Mouse (Mus musculus): ENCODE measurements around the gene Tmtc2.

Tmtc2 gene

DNA sequence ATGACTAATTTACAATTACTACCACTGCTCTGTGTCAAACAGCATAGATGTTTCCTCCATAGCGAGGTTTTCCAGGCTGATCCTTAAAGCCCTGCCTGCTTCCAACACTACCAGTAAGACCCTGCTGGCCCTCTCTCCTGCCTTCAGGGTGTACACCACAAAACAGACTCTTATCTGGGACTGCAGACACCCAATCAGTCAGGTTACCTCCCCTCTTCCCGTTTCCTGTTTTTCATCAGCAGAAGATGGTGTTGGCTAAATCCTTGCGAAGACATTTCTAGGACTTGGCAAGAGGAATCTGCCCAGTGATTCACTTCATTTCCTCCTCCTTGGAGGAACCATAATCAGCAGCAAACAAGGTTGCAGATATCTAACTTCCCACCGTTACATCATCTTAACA is 73.8 kb downstream of the Tmtc2 start:
- no peak for DNase-seq (ENCODE audit: low read depth, low spot score)

- DNase-seq (ENCODE audit: low read depth, low spot score) = no peak
Observed at GRCm38 (mm10) chr10:105495248-105495647, 79.0 kb downstream of the Tmtc2 start.

DNA sequence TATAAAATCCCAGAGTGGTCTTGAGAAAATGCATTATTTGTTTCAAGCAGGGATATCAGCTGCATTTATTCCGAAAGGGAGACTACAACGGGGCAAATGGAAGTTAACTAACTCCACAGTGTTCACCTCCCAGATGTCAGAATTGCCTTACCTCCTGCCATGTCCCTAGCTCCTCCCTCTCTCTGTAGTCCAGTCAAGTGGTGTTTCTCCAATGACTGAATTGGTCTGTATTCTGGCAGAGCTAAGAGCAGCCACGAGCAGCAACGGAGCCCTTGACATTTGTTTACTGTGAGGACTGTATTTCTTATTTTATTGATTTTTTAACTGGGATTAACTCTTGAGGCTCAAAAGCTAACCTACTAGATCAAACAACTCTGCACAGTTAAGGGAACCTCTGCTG is 81.8 kb downstream of the Tmtc2 start:
- no peak for DNase-seq (ENCODE audit: low read depth, low spot score)

DNA sequence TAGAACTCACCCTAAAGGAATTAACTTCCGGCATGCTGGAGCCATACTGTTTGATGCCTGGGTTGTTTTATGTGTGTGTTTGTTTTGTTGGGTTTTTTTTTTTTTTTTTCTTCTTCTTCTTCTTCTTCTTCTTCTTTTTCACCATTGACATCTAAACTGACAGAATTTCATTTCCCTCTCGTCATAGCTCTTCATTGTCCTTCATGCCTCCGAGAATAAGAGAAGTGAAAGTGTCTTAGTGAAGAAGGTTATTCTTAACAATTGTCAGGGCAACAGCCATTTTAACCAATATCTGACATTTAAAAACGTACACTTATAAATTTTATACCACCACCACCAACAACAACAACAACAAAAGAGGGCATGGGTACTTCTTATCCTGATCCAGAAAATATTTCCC is 83.5 kb downstream of the Tmtc2 start:
- no peak for DNase-seq (ENCODE audit: low read depth, low spot score)

GRCm38 (mm10) chr10:105489970-105490735 is 84.1 kb downstream of the Tmtc2 start:
- peak; percentile 73 for DNase-seq (ENCODE audit: low read depth, low spot score)

DNA sequence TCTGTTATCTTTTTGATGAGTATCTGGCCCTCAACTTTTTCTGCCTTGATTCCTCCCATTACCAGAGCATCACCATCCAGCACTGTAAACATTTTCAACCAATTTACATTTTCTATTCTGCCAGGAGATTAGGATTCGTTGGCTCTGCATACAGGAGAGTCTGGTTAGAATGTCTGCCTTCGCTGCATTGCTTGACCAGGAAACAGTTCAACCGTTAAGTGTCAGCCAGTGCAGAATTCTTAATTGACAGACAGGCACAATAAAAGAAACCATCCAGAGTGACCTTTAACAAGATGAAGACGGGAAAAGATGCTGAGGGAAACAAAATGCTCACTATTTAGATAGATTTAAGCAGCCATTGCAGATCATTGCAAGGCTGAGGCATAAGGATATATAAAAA is 87.3 kb downstream of the Tmtc2 start:
- DNase-seq (ENCODE audit: low read depth, low spot score) = no peak

DNA sequence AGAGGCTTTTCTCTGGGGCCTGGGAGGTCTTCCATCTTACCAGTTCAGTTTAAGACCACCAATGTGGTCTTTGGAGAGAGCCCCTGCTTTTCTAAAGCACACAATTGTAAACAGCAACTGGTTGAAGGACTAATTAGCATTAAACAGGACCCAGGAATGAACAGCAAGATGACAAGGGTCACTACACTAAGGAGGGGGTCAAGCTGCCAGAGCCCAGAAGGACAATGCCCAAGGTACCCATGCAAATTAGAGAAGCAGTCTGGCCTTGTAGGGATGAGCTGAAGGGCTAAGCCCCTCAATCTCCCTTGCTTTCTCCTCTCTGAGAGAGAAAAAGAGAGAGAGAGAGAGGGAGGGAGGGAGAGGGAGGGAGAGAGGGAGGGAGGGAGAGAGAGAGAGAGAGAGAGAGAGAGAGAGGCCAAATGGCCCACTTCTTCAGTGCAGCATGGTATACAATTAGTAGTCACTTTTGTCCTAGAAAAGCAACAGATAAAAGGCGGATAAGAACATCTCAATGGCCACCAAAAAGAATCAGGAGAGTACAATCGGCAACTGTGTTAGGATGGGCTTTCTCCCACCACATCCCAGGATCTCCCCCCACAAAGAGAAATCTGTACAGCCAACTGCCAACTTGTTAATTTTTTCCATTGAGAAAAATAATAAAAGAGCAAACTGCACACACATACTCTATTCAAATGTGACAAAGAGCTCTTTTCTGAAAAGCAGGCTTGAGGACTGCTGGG is 89.7 kb downstream of the Tmtc2 start:
- no peak for DNase-seq (ENCODE audit: low read depth, low spot score)

DNA sequence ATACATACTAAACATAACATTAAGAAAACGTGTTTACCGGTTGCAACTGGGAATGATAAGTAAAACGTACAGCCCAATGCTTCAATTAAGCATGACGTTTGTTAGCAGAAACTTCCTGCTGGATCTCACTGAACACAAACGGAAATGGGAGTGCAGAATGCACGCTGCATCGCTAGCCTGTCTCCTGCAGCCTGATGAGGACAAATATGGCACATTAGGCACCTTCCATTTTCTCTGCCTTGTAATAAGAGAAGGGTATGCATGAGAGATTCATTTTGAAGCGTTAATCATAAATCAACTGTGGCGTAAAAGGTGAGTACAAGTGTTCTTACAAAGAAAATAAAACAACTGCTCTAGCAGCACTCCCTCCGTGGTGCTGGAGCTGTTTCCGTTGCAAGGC is 94.5 kb downstream of the Tmtc2 start:
- DNase-seq (ENCODE audit: low read depth, low spot score) = no peak

- peak; percentile 72 for DNase-seq (ENCODE audit: low read depth, low spot score)
Observed at GRCm38 (mm10) chr10:105477623-105478238, 96.5 kb downstream of the Tmtc2 start.

GRCm38 (mm10) chr10:105474162-105474830 is 100.0 kb downstream of the Tmtc2 start:
- no peak for DNase-seq (ENCODE audit: low read depth, low spot score)

DNA sequence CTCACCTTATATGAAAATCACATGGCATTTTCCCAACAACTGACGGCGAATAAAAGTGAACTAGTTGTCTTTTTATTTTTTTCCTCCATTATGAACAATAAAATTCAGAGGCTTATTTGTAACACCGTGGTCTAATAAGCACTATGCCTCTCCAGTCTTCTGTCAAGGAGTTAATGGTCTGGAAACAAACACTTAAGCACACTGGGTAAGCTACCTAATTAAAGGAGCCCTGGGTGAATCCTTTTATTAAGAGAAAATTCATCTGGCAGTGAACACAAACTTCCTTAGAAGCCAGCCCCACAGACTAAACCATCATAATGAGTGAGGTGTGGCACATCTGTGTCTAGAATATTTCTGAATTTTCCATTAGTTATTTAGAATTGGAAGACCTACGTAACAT is 109.9 kb downstream of the Tmtc2 start:
- no peak for DNase-seq (ENCODE audit: low read depth, low spot score)

DNA sequence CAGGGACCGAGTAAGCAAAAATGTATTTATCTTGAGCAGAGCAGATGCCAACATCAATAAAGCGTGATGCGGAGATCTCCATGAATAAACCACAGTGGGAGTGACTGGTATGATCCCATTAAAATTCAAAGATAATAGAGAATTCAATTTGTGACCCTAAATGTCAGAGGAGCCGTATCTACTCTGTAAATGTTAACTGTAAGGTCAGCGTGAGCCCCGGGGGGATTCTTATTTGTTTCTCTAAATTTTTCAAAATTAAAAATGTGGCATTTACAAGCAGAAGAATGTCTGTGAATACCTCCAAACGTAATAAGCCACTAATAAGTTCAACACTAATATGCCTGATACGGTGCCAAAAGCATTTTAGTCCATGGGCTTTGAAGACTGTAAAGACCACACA is 120.8 kb downstream of the Tmtc2 start:
- DNase-seq (ENCODE audit: low read depth, low spot score) = no peak

DNA sequence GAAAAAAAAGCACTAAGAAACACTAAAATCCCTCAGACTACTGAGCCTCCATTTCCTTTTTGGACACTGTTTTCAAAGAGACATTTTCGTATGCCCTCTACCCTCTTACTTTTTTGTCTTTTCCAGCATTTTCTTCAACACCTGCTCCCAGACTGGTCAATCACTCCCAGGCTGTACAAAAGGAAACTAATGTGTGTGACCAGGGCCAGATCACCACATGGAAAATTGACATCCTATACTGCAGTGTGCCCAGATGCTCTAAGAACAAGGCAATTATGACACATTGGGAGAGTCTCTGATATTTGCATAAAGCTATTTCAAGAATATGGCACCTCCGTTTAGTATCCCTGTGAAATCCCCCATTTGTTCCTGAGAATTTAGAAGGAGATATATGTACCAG is 127.1 kb downstream of the Tmtc2 start:
- DNase-seq (ENCODE audit: low read depth, low spot score) = no peak

- DNase-seq (ENCODE audit: low read depth, low spot score) = no peak
Observed at GRCm38 (mm10) chr10:105444309-105444708, 129.9 kb downstream of the Tmtc2 start.

DNA sequence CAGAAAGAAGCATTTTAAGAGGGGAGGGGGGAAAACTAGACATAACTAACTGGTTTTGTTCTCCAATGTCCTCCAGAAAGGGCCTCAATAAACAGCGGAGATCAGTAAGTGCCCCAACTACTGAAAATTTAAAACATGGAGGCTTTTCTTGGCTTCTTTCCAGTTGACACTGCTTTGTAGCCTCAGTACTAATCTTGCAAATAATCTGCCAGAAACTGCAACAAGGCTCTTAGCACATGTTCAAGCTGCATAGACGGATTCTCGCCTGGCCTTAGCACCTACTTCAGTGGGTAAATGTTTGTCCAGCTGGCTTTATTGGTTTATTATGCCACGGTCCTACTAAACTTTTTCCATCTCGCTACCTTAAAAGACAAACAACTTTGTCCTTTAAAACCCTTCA is 139.4 kb downstream of the Tmtc2 start:
- no peak for DNase-seq (ENCODE audit: low read depth, low spot score)

GRCm38 (mm10) chr10:105430885-105431284 is 143.4 kb downstream of the Tmtc2 start:
- peak; percentile 88 for DNase-seq (ENCODE audit: low read depth, low spot score)

- DNase-seq (ENCODE audit: low read depth, low spot score) = no peak
Observed at GRCm38 (mm10) chr10:105430232-105430631, 144.0 kb downstream of the Tmtc2 start.

GRCm38 (mm10) chr10:105428080-105428479 is 146.2 kb downstream of the Tmtc2 start:
- DNase-seq (ENCODE audit: low read depth, low spot score) = no peak

- peak; percentile 53 for DNase-seq (ENCODE audit: low read depth, low spot score)
Observed at GRCm38 (mm10) chr10:105427625-105428024, 146.6 kb downstream of the Tmtc2 start.

DNA sequence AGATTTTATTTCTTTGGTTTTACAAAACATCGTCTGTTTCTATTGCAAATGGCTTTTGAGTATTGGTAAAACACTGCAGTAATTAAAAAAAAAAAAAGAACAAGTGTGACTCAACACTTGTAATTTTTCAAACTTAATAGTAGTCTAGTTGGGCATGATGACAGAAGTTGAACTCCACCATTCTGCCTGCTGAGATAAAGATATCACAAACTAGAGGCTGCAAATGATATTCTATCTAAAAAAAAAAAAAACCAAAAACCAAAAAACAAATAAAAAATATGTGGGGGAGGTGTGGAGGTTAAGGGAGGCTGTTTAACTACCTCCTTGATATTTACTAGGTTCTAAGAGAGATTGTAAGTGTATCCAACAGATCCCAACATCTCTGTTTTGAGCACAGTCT is 149.2 kb downstream of the Tmtc2 start:
- no peak for DNase-seq (ENCODE audit: low read depth, low spot score)

DNA sequence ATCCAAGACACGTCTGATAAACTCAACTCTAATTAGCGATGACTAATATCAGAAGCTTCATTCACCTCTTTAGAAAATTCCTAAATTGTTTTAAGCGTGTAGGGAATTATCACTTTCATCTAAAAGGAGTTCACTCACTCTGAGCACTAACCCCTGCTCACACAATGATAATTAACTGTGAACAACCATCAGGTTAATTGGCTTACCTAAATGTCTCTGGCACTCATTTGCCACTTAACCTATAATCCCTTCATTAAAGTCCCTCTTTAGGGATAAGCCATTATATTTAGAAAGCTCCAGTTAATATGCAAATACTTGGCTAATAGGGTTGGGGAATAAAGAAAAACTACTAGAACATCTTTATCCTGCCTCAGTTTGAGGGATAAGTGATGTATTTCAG is 151.1 kb downstream of the Tmtc2 start:
- no peak for DNase-seq (ENCODE audit: low read depth, low spot score)

GRCm38 (mm10) chr10:105417845-105418383 is 156.3 kb downstream of the Tmtc2 start:
- DNase-seq (ENCODE audit: low read depth, low spot score) = no peak
